Mouse (Mus musculus) lung, adult 2 months (tissue): ENCODE measurements at regions not wholly inside any gene's neighbourhood (a gene's known extent, or its start where the extent isn't known, plus 50 kb on each side); places are given as distances from the start of the nearest gene placed in this dataset.

Experiments
- DNase-seq: peaks from one replicate; pipeline ENCODE4 v3.0.0; 2022
- H3K4me1 ChIP-seq: fragments of 200-500 bp; 2 replicates; pipeline ENCODE4 v1.6.1; 2011; ENCODE audit warnings: low read length; ENCODE audit not compliant: control insufficient read depth, insufficient read depth
- H3K4me3 ChIP-seq: fragments of 200-500 bp; replicated peaks from 2 replicates; pipeline ENCODE3; 2011; ENCODE audit warnings: low read depth, mild to moderate bottlenecking, control low read depth, low read length; ENCODE audit errors: extremely low read depth
- CTCF ChIP-seq: fragments of 200-500 bp; IDR thresholded peaks from 2 replicates; pipeline ENCODE4 v1.5.1; 2011; ENCODE audit warnings: mild to moderate bottlenecking, low read length, control low read depth; ENCODE audit not compliant: insufficient read depth
- POLR2A ChIP-seq: fragments of 200-500 bp; IDR thresholded peaks from 2 replicates; pipeline ENCODE4 v1.6.1; 2011; ENCODE audit warnings: low read depth, mild to moderate bottlenecking, control low read depth, low read length, borderline replicate concordance; ENCODE audit errors: extremely low read depth
- WGBS: fragments of 180-500 bp; shearing (Covaris S2); methylation state at CpG from one replicate; pipeline ENCODE4 v1.1.7; 2018; 5-methylcytosine and 5-hydroxymethylcytosine counted together

DNA sequence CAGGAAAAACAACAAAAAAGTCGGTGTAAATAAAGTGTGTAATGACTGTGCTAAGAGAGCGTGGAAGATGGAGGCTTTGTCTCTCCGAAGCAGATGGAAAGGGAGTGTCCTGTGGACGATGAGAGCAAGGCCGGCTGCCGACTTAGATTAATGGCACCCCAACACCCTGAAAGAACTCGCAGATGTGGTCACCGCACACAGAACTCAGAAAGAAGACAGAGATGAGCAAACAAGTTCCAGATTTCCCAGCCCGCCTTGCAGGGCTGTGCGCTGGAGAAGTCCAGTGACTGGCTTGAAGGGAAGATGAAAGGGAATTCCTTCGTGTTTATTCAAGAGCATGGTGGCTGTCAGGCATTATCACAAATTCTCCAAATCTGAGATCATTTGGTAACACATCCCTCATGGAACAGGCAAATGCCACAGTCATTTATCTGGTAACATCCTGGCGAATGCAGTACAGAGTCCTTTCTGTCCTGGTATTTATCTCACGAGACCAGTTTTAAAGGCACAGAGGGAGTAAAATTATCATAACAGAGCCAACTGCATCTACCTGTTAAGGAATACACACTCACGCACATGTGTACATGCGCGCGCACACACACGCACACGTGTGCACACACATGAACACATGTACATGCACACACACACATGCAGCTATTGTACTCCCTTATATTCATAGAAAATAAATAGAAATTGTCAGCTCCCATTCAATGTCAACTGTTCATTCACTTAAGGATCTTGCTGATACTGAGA, 64.0 kb upstream of the Tgif1 start:
- Histone ChIP-seq H3K4me1 (no peaks in the 10 kb centered on the region), H3K4me3 (no peak overlapping the region)
- 65% methylated on average over 19 of the region's 19 CpGs for WGBS
- TF ChIP-seq POLR2A (no peak), CTCF (no peak)
- no peak for DNase-seq

DNA sequence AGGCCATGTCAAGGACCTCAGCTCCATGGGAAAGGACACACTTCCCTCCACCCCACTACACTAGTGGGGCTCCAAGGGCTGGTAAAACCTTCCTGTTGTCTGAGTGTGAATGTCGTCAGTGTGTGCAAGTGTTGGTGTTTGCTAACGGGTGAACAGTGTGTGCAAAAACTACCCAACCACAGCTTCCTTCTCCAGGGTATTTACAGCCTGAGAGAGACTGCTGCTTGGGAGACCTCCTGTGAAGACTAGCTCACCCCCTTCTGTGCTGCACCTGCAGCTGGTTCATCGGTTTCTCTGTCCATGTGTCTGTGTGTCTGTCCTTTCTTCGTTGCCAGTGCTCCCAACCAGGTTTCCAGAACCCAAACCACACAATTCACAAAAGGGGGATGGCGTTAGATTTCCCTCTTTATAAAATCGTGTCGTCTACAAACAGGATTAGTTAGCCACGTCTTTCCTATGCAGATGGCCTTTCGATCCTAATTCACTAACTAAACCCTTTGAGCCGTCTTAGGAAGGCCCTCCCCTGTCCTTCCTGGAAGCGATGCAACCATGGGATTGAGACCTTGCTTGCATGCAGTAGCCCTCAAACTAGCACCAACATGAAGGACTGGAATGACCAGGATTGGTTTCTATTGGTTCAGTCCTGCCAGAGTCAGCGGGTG, 62.9 kb upstream of the Tgif1 start:
- H3K4me1 ChIP-seq: no peaks in the 10 kb centered on the region
- TF ChIP-seq POLR2A: no peak
- TF ChIP-seq CTCF: no peak
- no peak for DNase-seq
- 68% methylated on average over 12 of the region's 12 CpGs for WGBS
- no peak overlapping the region for H3K4me3 ChIP-seq

GRCm38 (mm10) chr17:70915445-70915844, 62.1 kb upstream of the Tgif1 start:
- TF ChIP-seq CTCF (no peak), POLR2A (no peak)
- no peak for DNase-seq
- Histone ChIP-seq H3K4me1 (no peaks in the 10 kb centered on the region), H3K4me3 (no peak overlapping the region)
- WGBS: 75% methylated on average over 6 of the region's 6 CpGs

DNA sequence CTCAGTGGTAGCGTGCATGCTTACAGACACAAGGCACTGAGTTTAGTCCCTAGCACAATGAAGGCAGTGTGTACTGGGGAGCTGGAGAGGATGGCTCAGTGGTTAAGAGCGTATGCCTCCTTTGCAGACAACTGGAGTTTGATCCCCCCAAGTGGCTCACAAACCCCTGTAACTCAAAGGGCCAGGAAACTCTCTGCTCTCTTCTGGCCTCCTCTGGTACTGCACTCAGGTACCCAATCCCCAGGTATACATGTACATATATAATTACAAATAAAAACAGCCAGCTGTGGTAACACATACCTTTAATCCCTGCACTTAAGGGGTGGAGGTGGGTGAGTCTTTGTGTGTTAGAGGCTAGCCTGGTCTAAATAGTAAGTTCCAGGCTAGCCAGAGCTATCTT, 56.9 kb upstream of the Tgif1 start:
- 85% methylated on average over 2 of the region's 2 CpGs for WGBS
- TF ChIP-seq CTCF: no peak
- no peak for TF ChIP-seq POLR2A

GRCm38 (mm10) chr17:70909573-70909972, 56.2 kb upstream of the Tgif1 start:
- H3K4me3 ChIP-seq: no peak overlapping the region
- 87% methylated on average over 3 of the region's 3 CpGs for WGBS
- TF ChIP-seq CTCF (no peak), POLR2A (no peak)
- no peak for DNase-seq
- H3K4me1 ChIP-seq: no peaks in the 10 kb centered on the region

More for the DNA sequence above, 56.9 kb upstream of the Tgif1 start:
- Histone ChIP-seq H3K4me3 (no peak overlapping the region), H3K4me1 (no peaks in the 10 kb centered on the region)
- no peak for DNase-seq

DNA sequence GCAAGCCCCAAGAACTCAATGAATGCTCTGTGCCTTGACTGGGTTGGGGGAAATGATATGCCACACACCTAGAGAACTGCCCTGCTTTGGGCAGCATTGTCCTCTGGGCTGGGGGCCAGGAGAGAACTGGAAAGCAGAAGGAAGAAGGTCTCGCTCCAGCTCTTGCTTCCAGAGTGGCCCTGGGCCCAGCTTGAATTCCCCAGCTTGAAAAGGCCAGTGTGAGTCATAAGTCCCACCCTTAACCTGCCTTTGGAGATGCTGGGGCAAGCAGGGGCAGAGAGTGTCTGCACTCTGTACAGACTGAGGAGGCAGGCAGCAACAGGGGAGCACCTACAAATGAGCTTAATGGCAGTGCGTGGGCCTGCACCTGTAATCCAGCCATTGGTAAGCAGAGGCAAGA, 55.0 kb upstream of the Tgif1 start:
- Histone ChIP-seq H3K4me3 (no peak overlapping the region), H3K4me1 (no peaks in the 10 kb centered on the region)
- 75% methylated on average over 2 of the region's 2 CpGs for WGBS
- DNase-seq: no peak
- TF ChIP-seq CTCF: no peak
- no peak for TF ChIP-seq POLR2A
